Mouse (Mus musculus): ENCODE measurements around the gene Unc79. TPM values are rescaled to one million over a fixed set of nuclear protein-coding genes. Genes with fewer than 3 reads are reported as not detected.

Gene Unc79
- polyA plus RNA-seq, 2 experiments = 0.12 TPM; not detected in 1

- Histone ChIP-seq H3K4me2 (ENCODE audit: low read depth) (no peak overlapping the region), H3K36me3 (replicated peaks; ENCODE audit: control insufficient read depth, insufficient read depth, low read depth) (no peaks in the 10 kb centered on the region), H3K4me1 (replicated peaks; ENCODE audit: control insufficient read depth in 2 of 2, insufficient read depth in 2 of 2, low read length in 1 of 2) (no peaks in the 10 kb centered on the region), H3K27ac (no peak overlapping the region), H3K27me3 (ENCODE audit: control insufficient read depth, insufficient read depth, low read length) (no peaks in the 10 kb centered on the region), H3K9ac (replicated peaks) (no peak overlapping the region), H3K9me3 (ENCODE audit: control insufficient read depth, low read length) (no peaks in the 10 kb centered on the region), H3K4me3 (ENCODE audit: insufficient read depth in 1 of 2, low read depth in 2 of 2, low read length in 2 of 2) (no peak overlapping the region)
- WGBS (ENCODE audit: insufficient replicate concordance) = 61% methylated on average over 2 of the region's 2 CpGs
- DNase-seq (ENCODE audit: low read depth in 3 of 3, low spot score in 3 of 3) = no peak
- no peak for ATAC-seq (ENCODE audit: insufficient read depth)
- no peak for TF ChIP-seq CTCF (IDR thresholded peaks at IDR 0.05; ENCODE audit: low read depth)
- no peak for TF ChIP-seq EP300 (IDR thresholded peaks at IDR 0.05; ENCODE audit: low read depth)
Measured at GRCm38 (mm10) chr12:103214797-103215196, 266.1 kb downstream of the Unc79 start.

DNA sequence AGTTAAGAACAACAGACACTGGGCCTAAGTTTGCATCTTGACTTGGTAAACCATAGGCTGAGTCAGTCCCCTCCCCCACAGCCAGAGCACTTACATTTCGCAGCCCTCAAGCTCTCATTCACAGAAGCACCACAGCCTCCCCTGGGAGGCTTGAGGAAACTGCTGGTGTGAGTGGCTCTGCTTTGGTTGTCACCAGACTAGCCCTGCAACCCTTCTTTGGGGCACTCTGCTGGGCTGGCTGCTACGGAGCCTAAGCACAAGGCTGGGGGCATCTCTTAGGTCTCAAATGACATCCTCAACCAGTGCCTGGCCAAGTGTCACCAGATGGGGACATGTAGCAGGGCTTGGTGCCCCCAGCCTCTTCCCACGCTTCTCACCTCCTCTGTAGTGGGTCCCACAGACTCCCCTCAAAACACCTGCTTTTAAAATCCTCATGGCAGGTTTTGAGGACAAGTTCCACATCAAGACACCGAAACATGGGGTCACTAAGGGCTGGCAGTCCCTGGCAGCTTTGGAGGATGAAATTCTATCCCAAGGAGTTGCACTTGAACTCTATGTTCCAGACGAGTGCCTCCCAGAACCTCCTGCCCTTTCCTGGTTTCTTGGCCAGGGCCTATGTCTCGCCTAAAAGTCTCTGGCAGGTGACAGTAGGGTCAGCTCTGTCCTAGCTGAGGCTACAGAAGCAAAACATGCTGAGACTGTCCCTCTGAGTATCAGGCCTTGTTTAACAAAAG, 267.4 kb downstream of the Unc79 start:
- no peak for TF ChIP-seq CTCF (IDR thresholded peaks at IDR 0.05; ENCODE audit: low read depth)
- no peak for TF ChIP-seq EP300 (IDR thresholded peaks at IDR 0.05; ENCODE audit: low read depth)
- H3K27me3 ChIP-seq (ENCODE audit: control insufficient read depth, insufficient read depth, low read length) = no peaks in the 10 kb centered on the region
- H3K4me3 ChIP-seq (ENCODE audit: insufficient read depth in 1 of 2, low read depth in 2 of 2, low read length in 2 of 2) = no peak overlapping the region
- H3K36me3 ChIP-seq (replicated peaks; ENCODE audit: control insufficient read depth, insufficient read depth, low read depth) = no peaks in the 10 kb centered on the region
- H3K9me3 ChIP-seq (ENCODE audit: control insufficient read depth, low read length) = no peaks in the 10 kb centered on the region
- 39% methylated on average over 6 of the region's 6 CpGs for WGBS (ENCODE audit: insufficient replicate concordance)
- no peak for DNase-seq (ENCODE audit: low read depth in 3 of 3, low spot score in 3 of 3)
- no peak overlapping the region for H3K4me2 ChIP-seq (ENCODE audit: low read depth)
- H3K27ac ChIP-seq = no peak overlapping the region
- H3K4me1 ChIP-seq (replicated peaks; ENCODE audit: control insufficient read depth in 2 of 2, insufficient read depth in 2 of 2, low read length in 1 of 2) = no peaks in the 10 kb centered on the region
- no peak for ATAC-seq (ENCODE audit: insufficient read depth)
- H3K9ac ChIP-seq (replicated peaks) = no peak overlapping the region

DNA sequence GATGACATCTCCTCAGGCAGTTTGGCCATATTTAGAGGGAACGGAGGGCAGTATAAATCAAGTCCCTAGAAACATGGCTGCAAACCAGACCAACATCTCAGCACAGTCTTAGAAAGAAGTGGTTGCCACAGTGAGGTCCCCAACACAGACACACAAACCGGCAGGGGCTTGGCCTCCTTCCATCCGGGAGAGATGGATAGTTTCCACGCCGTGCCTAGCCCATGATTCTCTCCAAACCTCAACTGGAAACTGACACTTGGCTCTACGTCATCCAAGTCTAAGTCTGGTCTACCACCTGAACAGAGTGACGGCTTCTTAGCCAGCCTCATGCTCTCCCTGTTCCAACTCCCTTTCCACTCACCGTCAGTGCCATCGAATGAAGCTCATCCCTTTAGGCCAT, 275.0 kb downstream of the Unc79 start:
- Histone ChIP-seq H3K4me1 (replicated peaks; ENCODE audit: control insufficient read depth in 2 of 2, insufficient read depth in 2 of 2, low read length in 1 of 2) (no peaks in the 10 kb centered on the region), H3K9ac (replicated peaks) (no peak overlapping the region), H3K27me3 (ENCODE audit: control insufficient read depth, insufficient read depth, low read length) (no peaks in the 10 kb centered on the region), H3K27ac (no peak overlapping the region), H3K36me3 (replicated peaks; ENCODE audit: control insufficient read depth, insufficient read depth, low read depth) (no peaks in the 10 kb centered on the region), H3K4me2 (ENCODE audit: low read depth) (no peak overlapping the region), H3K9me3 (ENCODE audit: control insufficient read depth, low read length) (no peaks in the 10 kb centered on the region), H3K4me3 (ENCODE audit: insufficient read depth in 1 of 2, low read depth in 2 of 2, low read length in 2 of 2) (no peak overlapping the region)
- DNase-seq (ENCODE audit: low read depth in 3 of 3, low spot score in 3 of 3) (no peak), ATAC-seq (ENCODE audit: insufficient read depth) (no peak)
- 71% methylated on average over 9 of the region's 9 CpGs for WGBS (ENCODE audit: insufficient replicate concordance)
- TF ChIP-seq CTCF (IDR thresholded peaks at IDR 0.05; ENCODE audit: low read depth) = no peak
- TF ChIP-seq EP300 (IDR thresholded peaks at IDR 0.05; ENCODE audit: low read depth) = no peak

GRCm38 (mm10) chr12:103226121-103226520, 277.5 kb downstream of the Unc79 start:
- no peak for TF ChIP-seq CTCF (IDR thresholded peaks at IDR 0.05; ENCODE audit: low read depth)
- TF ChIP-seq EP300 (IDR thresholded peaks at IDR 0.05; ENCODE audit: low read depth) = no peak
- Histone ChIP-seq H3K36me3 (replicated peaks; ENCODE audit: control insufficient read depth, insufficient read depth, low read depth) (no peaks in the 10 kb centered on the region), H3K27me3 (ENCODE audit: control insufficient read depth, insufficient read depth, low read length) (no peaks in the 10 kb centered on the region), H3K27ac (no peak overlapping the region), H3K9ac (replicated peaks) (no peak overlapping the region), H3K4me1 (replicated peaks; ENCODE audit: control insufficient read depth in 2 of 2, insufficient read depth in 2 of 2, low read length in 1 of 2) (no peaks in the 10 kb centered on the region), H3K4me2 (ENCODE audit: low read depth) (no peak overlapping the region), H3K9me3 (ENCODE audit: control insufficient read depth, low read length) (no peaks in the 10 kb centered on the region), H3K4me3 (ENCODE audit: insufficient read depth in 1 of 2, low read depth in 2 of 2, low read length in 2 of 2) (no peak overlapping the region)
- DNase-seq (ENCODE audit: low read depth in 3 of 3, low spot score in 3 of 3) (no peak), ATAC-seq (ENCODE audit: insufficient read depth) (no peak)
- 65% methylated on average over 4 of the region's 4 CpGs for WGBS (ENCODE audit: insufficient replicate concordance)

GRCm38 (mm10) chr12:103229058-103229457, 280.4 kb downstream of the Unc79 start:
- WGBS (ENCODE audit: insufficient replicate concordance) = 28% methylated on average over 4 of the region's 4 CpGs
- no peak overlapping the region for H3K9ac ChIP-seq (replicated peaks)
- TF ChIP-seq EP300 (IDR thresholded peaks at IDR 0.05; ENCODE audit: low read depth) (no peak), CTCF (IDR thresholded peaks at IDR 0.05; ENCODE audit: low read depth) (no peak)
- ATAC-seq (ENCODE audit: insufficient read depth) (no peak), DNase-seq (ENCODE audit: low read depth in 3 of 3, low spot score in 3 of 3) (no peak)
- H3K9me3 ChIP-seq (ENCODE audit: control insufficient read depth, low read length) = no peaks in the 10 kb centered on the region
- H3K4me2 ChIP-seq (ENCODE audit: low read depth) = no peak overlapping the region
- no peak overlapping the region for H3K27ac ChIP-seq
- H3K4me1 ChIP-seq (replicated peaks; ENCODE audit: control insufficient read depth in 2 of 2, insufficient read depth in 2 of 2, low read length in 1 of 2) = no peaks in the 10 kb centered on the region
- no peaks in the 10 kb centered on the region for H3K36me3 ChIP-seq (replicated peaks; ENCODE audit: control insufficient read depth, insufficient read depth, low read depth)
- no peaks in the 10 kb centered on the region for H3K27me3 ChIP-seq (ENCODE audit: control insufficient read depth, insufficient read depth, low read length)
- H3K4me3 ChIP-seq (ENCODE audit: insufficient read depth in 1 of 2, low read depth in 2 of 2, low read length in 2 of 2) = no peak overlapping the region

Small RNAs within 50 kb of the gene (microRNA-seq; reads per million reads assigned to microRNA genes)
- gene Gm44324 = not detected

Other genes starting within 250 kb of the Unc79 start
- 2.0 and 2.3 TPM in 2 replicates for gene Itpk1, start 243.9 kb upstream of the Unc79 start, polyA plus RNA-seq (2012; rRNA removed)
- gene Itpk1, start 243.9 kb upstream of the Unc79 start, polyA plus RNA-seq (2014; fragmentation: Nextera tagmentation; extraction: Ambion mirVana) = 2.4 TPM in 2 replicates
- gene Moap1, start 205.2 kb upstream of the Unc79 start, polyA plus RNA-seq (2012; rRNA removed) = 1.1 and 1.8 TPM in 2 replicates
- gene Moap1, start 205.2 kb upstream of the Unc79 start, polyA plus RNA-seq (2014; fragmentation: Nextera tagmentation; extraction: Ambion mirVana) = 5.6 and 6.7 TPM in 2 replicates
- gene Tmem251, start 205.1 kb upstream of the Unc79 start, polyA plus RNA-seq (2012; rRNA removed) = 2.0 TPM in 2 replicates
- gene Tmem251, start 205.1 kb upstream of the Unc79 start, polyA plus RNA-seq (2014; fragmentation: Nextera tagmentation; extraction: Ambion mirVana) = 6.6 and 6.7 TPM in 2 replicates
- not detected in 2 replicates for gene Gm28051, start 191.1 kb upstream of the Unc79 start, polyA plus RNA-seq (2012; rRNA removed)
- not detected in 2 replicates for gene Gm28051, start 191.1 kb upstream of the Unc79 start, polyA plus RNA-seq (2014; fragmentation: Nextera tagmentation; extraction: Ambion mirVana)
- 4.0 and 6.9 TPM in 2 replicates for gene Gon7, start 191.1 kb upstream of the Unc79 start, polyA plus RNA-seq (2012; rRNA removed)
- 9.3 and 10.8 TPM in 2 replicates for gene Gon7, start 191.1 kb upstream of the Unc79 start, polyA plus RNA-seq (2014; fragmentation: Nextera tagmentation; extraction: Ambion mirVana)
- gene Ubr7, start 190.9 kb upstream of the Unc79 start, polyA plus RNA-seq (2012; rRNA removed) = 11.4 and 16.1 TPM in 2 replicates
- gene Ubr7, start 190.9 kb upstream of the Unc79 start, polyA plus RNA-seq (2014; fragmentation: Nextera tagmentation; extraction: Ambion mirVana) = 25.3 and 25.7 TPM in 2 replicates
- 3.7 and 6.1 TPM in 2 replicates for gene Gm20604, start 190.2 kb upstream of the Unc79 start, polyA plus RNA-seq (2012; rRNA removed)
- 8.1 and 9.3 TPM in 2 replicates for gene Gm20604, start 190.2 kb upstream of the Unc79 start, polyA plus RNA-seq (2014; fragmentation: Nextera tagmentation; extraction: Ambion mirVana)
- gene Btbd7, start 70.4 kb upstream of the Unc79 start, polyA plus RNA-seq (2012; rRNA removed) = 3.5 and 4.2 TPM in 2 replicates
- 3.9 and 4.3 TPM in 2 replicates for gene Btbd7, start 70.4 kb upstream of the Unc79 start, polyA plus RNA-seq (2014; fragmentation: Nextera tagmentation; extraction: Ambion mirVana)
- gene Cox8c, start 49.5 kb upstream of the Unc79 start, polyA plus RNA-seq (2012; rRNA removed) = not detected in 2 replicates
- gene Cox8c, start 49.5 kb upstream of the Unc79 start, polyA plus RNA-seq (2014; fragmentation: Nextera tagmentation; extraction: Ambion mirVana) = not detected in 2 replicates